Mouse (Mus musculus) MEL (cell line): ENCODE measurements at regions not wholly inside any gene's neighbourhood (a gene's known extent, or its start where the extent isn't known, plus 50 kb on each side); places are given as distances from the start of the nearest gene placed in this dataset.

Experiments used
- DNase-seq: peaks from one replicate; pipeline ENCODE4 v3.0.0; 2011; ENCODE audit warnings: low read depth, low spot score
- H3K27ac ChIP-seq: 2 replicates; pipeline ENCODE4 v1.5.1; 2012; ENCODE audit warnings: low read depth, mild to moderate bottlenecking, control low read depth, low read length, moderate library complexity; ENCODE audit not compliant: control insufficient read depth
- H3K27me3 ChIP-seq, 2 experiments: fragments of 150-350 bp in 1 of 2; sonication (generic) in 1 of 2; 2 replicates each; pipeline ENCODE4 v1.6.1; 2012; ENCODE audit warnings: low read length in 2 of 2, mild to moderate bottlenecking in 2 of 2, improper control_type of control experiment in 1 of 2, moderate library complexity in 1 of 2; ENCODE audit not compliant: insufficient read depth in 2 of 2, control insufficient read depth in 1 of 2
- H3K36me3 ChIP-seq, 2 experiments: 2 replicates each; pipeline ENCODE4 v1.6.1; 2012 to 2014; ENCODE audit warnings: low read length in 2 of 2, improper control_type of control experiment in 1 of 2, inconsistent platforms in 1 of 2, mild to moderate bottlenecking in 1 of 2; ENCODE audit not compliant: insufficient read depth in 2 of 2, control insufficient read depth in 1 of 2
- H3K4me1 ChIP-seq, 2 experiments: fragments of 150-350 bp in 1 of 2; sonication (generic) in 1 of 2; 2 replicates each; pipeline ENCODE4 v1.6.1; 2012; ENCODE audit warnings: low read length in 2 of 2, improper control_type of control experiment in 1 of 2, mild to moderate bottlenecking in 1 of 2; ENCODE audit not compliant: insufficient read depth in 2 of 2, control insufficient read depth in 1 of 2
- H3K4me3 ChIP-seq, 2 experiments: fragments of 150-350 bp in 1 of 2; sonication (generic) in 1 of 2; 2 replicates each; pipeline ENCODE4 v1.5.1; 2012; ENCODE audit warnings: low read depth in 2 of 2, low read length in 2 of 2, mild to moderate bottlenecking in 2 of 2, moderate library complexity in 2 of 2, control low read depth in 1 of 2, improper control_type of control experiment in 1 of 2; ENCODE audit not compliant: control insufficient read depth in 1 of 2, insufficient read depth in 1 of 2
- H3K79me2 ChIP-seq: 2 replicates; pipeline ENCODE4 v1.6.1; 2012; ENCODE audit warnings: mild to moderate bottlenecking, low read length, moderate library complexity; ENCODE audit not compliant: control insufficient read depth, poor library complexity, insufficient read depth
- H3K9ac ChIP-seq: 2 replicates; pipeline ENCODE4 v1.6.1; 2012; ENCODE audit warnings: low read depth, mild to moderate bottlenecking, control low read depth, low read length, moderate library complexity; ENCODE audit not compliant: control insufficient read depth, poor library complexity, severe bottlenecking
- H3K9me3 ChIP-seq: fragments of 150-350 bp; sonication (generic); replicated peaks from 2 replicates; pipeline ENCODE4 v1.6.1; 2012; ENCODE audit warnings: mild to moderate bottlenecking, low read length, improper control_type of control experiment, moderate library complexity; ENCODE audit not compliant: insufficient read depth
- CHD1 ChIP-seq: IDR thresholded peaks from 2 replicates; pipeline ENCODE4 v1.6.1; 2012; ENCODE audit warnings: low read depth, mild to moderate bottlenecking, inconsistent platforms, low read length, improper control_type of control experiment
- ELF1 ChIP-seq: IDR thresholded peaks from 2 replicates; pipeline ENCODE4 v1.6.1; 2014; ENCODE audit warnings: low read depth, mild to moderate bottlenecking, inconsistent platforms, low read length, improper control_type of control experiment, moderate library complexity
- EP300 ChIP-seq, 2 experiments: IDR thresholded peaks; 2 replicates each; pipeline ENCODE4 v1.6.1; 2011; ENCODE audit warnings: improper control_type of control experiment in 2 of 2, low read length in 2 of 2, low read depth in 1 of 2, mild to moderate bottlenecking in 1 of 2
- GATA1 ChIP-seq: IDR thresholded peaks from 2 replicates; pipeline ENCODE4 v1.6.1; 2011; ENCODE audit warnings: low read depth, low read length, improper control_type of control experiment
- MAFK ChIP-seq: IDR thresholded peaks from 2 replicates; pipeline ENCODE4 v1.6.1; 2011; ENCODE audit warnings: low read depth, mild to moderate bottlenecking, low read length, improper control_type of control experiment, borderline replicate concordance
- MYB ChIP-seq: IDR thresholded peaks from 2 replicates; pipeline ENCODE4 v1.6.1; 2011; ENCODE audit warnings: mild to moderate bottlenecking, low read depth, low read length, improper control_type of control experiment
- NELFE ChIP-seq: IDR thresholded peaks from 2 replicates; pipeline ENCODE4 v1.6.1; 2011; ENCODE audit warnings: low read depth, low read length, improper control_type of control experiment
- NRF1 ChIP-seq: IDR thresholded peaks from 2 replicates; pipeline ENCODE4 v1.6.1; 2014; ENCODE audit warnings: low read depth, mild to moderate bottlenecking, inconsistent platforms, low read length, improper control_type of control experiment, moderate library complexity; ENCODE audit not compliant: poor library complexity, insufficient read depth, severe bottlenecking
- POLR2A ChIP-seq, 2 experiments: IDR thresholded peaks; 2 replicates each; pipeline ENCODE4 v1.6.1; 2011 to 2012; ENCODE audit warnings: low read length in 2 of 2, mild to moderate bottlenecking in 2 of 2, control low read depth in 1 of 2, improper control_type of control experiment in 1 of 2, low read depth in 1 of 2, moderate library complexity in 1 of 2; ENCODE audit not compliant: control insufficient read depth in 1 of 2, insufficient read depth in 1 of 2, poor library complexity in 1 of 2
- POLR2AphosphoS2 ChIP-seq: IDR thresholded peaks from 2 replicates; pipeline ENCODE4 v1.6.1; 2011; ENCODE audit warnings: low read length, improper control_type of control experiment
- POLR2AphosphoS5 ChIP-seq: IDR thresholded peaks from 2 replicates; pipeline ENCODE4 v1.6.1; 2012; ENCODE audit warnings: low read depth, borderline replicate concordance, mild to moderate bottlenecking, inconsistent platforms, low read length, moderate library complexity, mixed read lengths
- RAD21 ChIP-seq: IDR thresholded peaks from 2 replicates; pipeline ENCODE4 v1.6.1; 2011; ENCODE audit warnings: mild to moderate bottlenecking, low read depth, low read length, improper control_type of control experiment
- SMC3 ChIP-seq: IDR thresholded peaks from 2 replicates; pipeline ENCODE4 v1.6.1; 2011; ENCODE audit warnings: low read depth, low read length, improper control_type of control experiment
- TBP ChIP-seq: IDR thresholded peaks from 2 replicates; pipeline ENCODE4 v1.8.0; 2011; ENCODE audit warnings: low read depth, low read length, improper control_type of control experiment
- TCF12 ChIP-seq: IDR thresholded peaks from 2 replicates; pipeline ENCODE4 v1.6.1; 2014; ENCODE audit warnings: low read depth, mild to moderate bottlenecking, inconsistent platforms, low read length, improper control_type of control experiment, moderate library complexity
- UBTF ChIP-seq: IDR thresholded peaks from 2 replicates; pipeline ENCODE4 v1.6.1; 2012; ENCODE audit warnings: low read depth, mild to moderate bottlenecking, inconsistent platforms, low read length, improper control_type of control experiment, moderate library complexity, borderline replicate concordance; ENCODE audit not compliant: insufficient read depth

GRCm38 (mm10) chr3:39669145-39669544 lies 782.4 kb downstream of the Fat4 start:
- Histone ChIP-seq H3K36me3 (no peaks in the 10 kb centered on the region), H3K9ac (no peak overlapping the region), H3K79me2 (no peaks in the 10 kb centered on the region), H3K9me3 (no peaks in the 10 kb centered on the region), H3K27ac (no peak overlapping the region), H3K4me3 (no peak overlapping the region), H3K4me1 (no peaks in the 10 kb centered on the region), H3K27me3 (no peaks in the 10 kb centered on the region)
- DNase-seq = no peak
- TF ChIP-seq TCF12 (no peak), UBTF (no peak), MAFK (no peak), POLR2A (IDR thresholded peaks at IDR 0.05; ENCODE audit: control insufficient read depth in 1 of 2, insufficient read depth in 1 of 2, low read depth in 1 of 2, low read length in 2 of 2, poor library complexity in 1 of 2) (no peak), CHD1 (no peak)

GRCm38 (mm10) chr3:39673997-39674396 lies 787.3 kb downstream of the Fat4 start:
- Histone ChIP-seq H3K79me2 (no peaks in the 10 kb centered on the region), H3K27me3 (no peaks in the 10 kb centered on the region), H3K9me3 (no peaks in the 10 kb centered on the region), H3K9ac (no peak overlapping the region), H3K36me3 (no peaks in the 10 kb centered on the region), H3K4me1 (no peaks in the 10 kb centered on the region), H3K27ac (no peak overlapping the region), H3K4me3 (no peak overlapping the region)
- DNase-seq = no peak
- TF ChIP-seq NELFE (no peak), NRF1 (no peak)

GRCm38 (mm10) chr3:39674927-39675326 lies 788.2 kb downstream of the Fat4 start:
- no peak overlapping the region for H3K9ac ChIP-seq
- H3K79me2 ChIP-seq = no peaks in the 10 kb centered on the region
- no peaks in the 10 kb centered on the region for H3K36me3 ChIP-seq
- H3K4me1 ChIP-seq = no peaks in the 10 kb centered on the region
- H3K27me3 ChIP-seq = no peaks in the 10 kb centered on the region
- no peaks in the 10 kb centered on the region for H3K9me3 ChIP-seq
- H3K4me3 ChIP-seq = no peak overlapping the region
- TF ChIP-seq POLR2AphosphoS5 (no peak), CHD1 (no peak), SMC3 (no peak), TBP (no peak), POLR2AphosphoS2 (no peak), RAD21 (no peak), MYB (no peak), EP300 (IDR thresholded peaks at IDR 0.05; ENCODE audit: low read depth in 1 of 2, low read length in 2 of 2) (no peak), UBTF (no peak), GATA1 (no peak), ELF1 (no peak), POLR2A (IDR thresholded peaks at IDR 0.05; ENCODE audit: control insufficient read depth in 1 of 2, insufficient read depth in 1 of 2, low read depth in 1 of 2, low read length in 2 of 2, poor library complexity in 1 of 2) (no peak)
- DNase-seq = no peak
- H3K27ac ChIP-seq = no peak overlapping the region
